Mouse (Mus musculus): ENCODE results near the gene Muc2.
"Not testable (repeated sequence)": the region's sequence is repeated elsewhere in the genome, so short reads cannot be mapped to it uniquely, and the experiment has no call there.

Gene Muc2

DNA sequence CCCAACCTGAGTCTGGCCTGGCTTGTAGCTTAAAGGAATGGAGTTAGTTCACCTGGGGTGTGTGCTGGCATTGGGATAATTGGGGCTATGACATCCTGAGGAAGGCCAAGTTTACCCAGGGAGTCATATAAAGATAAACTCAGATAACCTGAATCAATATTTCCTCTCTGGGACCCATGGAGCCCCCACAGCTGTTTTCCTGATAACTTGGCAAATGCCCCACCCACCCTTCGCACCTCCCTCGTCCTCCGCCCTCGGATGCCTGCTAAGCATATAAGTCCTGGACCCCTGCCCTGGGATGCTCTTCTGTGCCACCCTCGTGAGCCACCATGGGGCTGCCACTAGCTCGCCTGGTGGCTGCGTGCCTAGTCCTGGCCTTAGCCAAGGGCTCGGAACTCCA, at the start of gene Muc2:
Muc2 (plus strand) TSS at position 301 of the 400 bp plus-strand sequence.
- no peak for DNase-seq (ENCODE audit: low read depth)

DNA sequence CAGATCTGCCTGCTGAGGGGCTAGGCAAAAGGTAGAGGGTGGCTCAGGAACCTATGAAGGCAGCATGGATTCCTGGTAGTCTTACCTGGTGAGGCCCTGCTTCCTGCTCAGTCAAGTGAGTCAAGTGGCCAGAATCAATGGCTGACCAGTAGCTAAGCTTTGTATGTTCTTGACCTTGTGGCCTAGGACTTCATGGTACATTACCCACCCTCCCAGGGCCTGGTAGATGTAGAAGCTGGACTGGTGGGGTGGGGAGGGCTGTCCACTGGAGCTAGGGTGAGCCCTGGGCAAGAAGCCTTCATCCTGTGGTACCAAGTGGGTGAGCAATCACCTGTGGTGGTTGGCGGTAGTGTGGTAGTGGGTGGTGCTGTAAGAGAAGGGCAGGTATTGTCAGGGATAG, 47.8 kb upstream of the Muc2 start:
- DNase-seq (ENCODE audit: low read depth) = no peak

DNA sequence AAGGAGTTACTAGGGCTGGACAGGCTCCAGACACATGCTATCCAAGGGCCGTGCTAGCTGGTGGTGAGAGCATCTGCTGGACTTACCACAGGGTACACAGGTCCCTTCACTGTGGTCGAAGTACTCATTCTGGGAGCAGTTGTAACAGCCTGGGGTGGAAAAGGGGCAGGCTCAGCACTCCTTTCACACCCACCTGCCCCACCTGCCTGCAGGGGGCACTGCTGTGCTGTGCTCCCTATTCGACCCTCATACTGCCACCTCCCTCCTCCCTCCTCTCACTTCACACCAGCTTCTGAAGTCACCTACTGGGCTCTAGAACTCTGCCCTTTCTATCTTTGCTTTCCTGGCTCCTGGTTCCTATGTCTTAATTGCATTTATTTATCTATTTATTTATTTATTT, 47.0 kb upstream of the Muc2 start:
- peak; percentile 35 for DNase-seq (ENCODE audit: low read depth)

DNA sequence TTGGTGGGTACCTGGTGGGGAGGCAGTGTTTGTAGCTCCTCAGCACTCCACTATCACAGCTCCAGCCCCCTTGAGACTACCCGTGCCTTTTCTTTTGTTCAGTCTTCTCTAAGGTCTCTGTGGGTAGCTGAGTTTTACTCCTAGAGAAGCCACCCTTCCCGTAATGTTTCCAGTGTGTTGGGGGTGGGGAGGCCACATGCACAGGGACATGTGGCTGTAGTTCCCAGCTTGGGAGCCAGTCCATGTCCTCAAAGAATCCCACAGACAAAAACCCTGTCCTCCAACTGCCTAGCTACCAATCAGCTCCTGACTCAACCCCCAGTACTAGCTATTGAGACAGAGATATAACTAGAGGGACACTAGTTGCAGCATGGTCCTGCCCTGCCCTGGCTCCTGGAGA, 43.1 kb upstream of the Muc2 start:
- DNase-seq (ENCODE audit: low read depth) = no peak

DNA sequence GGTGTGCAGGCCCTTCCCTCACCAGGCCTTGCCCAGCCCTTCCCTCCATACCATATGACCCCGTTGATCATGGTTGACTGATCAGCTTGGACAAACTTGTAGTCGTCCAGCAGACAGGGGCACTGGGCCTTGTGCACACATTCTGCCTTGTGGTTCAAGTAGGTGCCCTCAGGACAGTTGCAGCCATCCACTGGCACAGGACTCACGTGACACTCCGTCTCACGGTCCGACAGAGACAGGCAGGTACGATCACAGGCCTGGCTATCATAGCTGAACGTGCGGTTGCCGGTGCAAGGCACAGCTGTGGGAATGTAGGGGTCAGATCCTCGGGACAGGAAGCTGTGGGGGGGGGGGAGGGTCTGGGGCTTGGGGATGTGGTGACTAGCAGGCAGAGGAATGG, 42.3 kb upstream of the Muc2 start:
- DNase-seq (ENCODE audit: low read depth) = no peak

DNA sequence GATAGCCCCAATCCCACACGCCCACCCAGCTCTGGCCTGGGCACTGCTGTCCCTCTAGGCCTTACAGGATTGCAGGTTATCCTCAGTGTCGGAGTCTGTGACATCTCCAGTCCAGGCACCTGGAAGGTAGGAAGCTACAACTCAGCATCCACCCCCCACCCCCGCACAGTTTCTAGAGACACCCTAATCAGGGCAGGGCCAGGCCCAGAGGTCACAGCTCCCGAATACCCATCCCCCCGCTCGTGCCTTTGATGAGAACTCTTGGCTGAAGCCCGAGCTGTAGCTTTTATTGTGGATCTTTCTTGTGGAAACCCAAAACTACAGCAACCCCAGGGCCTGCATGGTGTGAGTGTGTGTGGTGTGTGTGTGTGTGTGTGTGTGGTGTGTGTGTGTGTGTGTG, 37.9 kb upstream of the Muc2 start:
- no peak for DNase-seq (ENCODE audit: low read depth)

DNA sequence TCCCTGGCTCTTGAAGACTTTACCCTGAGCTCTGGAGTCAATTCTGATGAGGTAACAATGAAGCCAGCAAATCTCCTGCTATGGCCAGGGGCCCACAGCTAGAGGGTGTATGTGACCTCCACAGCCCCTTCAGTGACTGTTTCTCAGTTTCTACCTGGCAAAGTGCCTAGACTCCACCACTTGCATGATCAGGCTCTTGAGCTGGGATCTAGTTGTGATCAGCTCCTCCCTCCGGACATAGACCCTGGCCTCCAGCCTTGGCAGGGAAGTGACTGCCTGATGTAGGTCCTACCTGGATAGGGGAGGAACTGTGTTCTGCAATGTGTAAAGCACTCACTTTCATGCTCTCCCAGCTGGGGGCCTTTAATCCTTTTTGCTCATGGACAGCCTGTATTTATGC, 29.8 kb upstream of the Muc2 start:
- peak; percentile 8 for DNase-seq (ENCODE audit: low read depth)

DNA sequence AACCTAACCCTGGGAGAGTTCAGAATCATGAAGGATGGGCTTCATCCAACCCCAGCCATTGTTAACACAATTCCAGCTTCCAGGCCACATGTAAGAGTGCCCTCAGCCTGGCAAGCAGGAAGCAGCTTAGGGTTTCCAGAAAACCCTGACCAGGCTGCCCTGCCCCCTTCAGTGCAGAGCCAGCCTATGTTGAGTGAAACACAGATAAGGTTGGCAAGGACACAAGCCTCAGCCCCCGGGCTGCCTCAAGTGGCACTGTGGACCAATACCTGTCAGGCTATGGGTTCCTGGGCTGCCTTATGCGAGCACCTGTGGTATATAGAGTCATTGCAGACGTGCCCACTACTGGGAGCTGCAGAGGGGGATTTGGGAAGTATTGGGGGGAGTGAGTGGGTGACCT, 28.7 kb upstream of the Muc2 start:
- DNase-seq (ENCODE audit: low read depth) = no peak

DNA sequence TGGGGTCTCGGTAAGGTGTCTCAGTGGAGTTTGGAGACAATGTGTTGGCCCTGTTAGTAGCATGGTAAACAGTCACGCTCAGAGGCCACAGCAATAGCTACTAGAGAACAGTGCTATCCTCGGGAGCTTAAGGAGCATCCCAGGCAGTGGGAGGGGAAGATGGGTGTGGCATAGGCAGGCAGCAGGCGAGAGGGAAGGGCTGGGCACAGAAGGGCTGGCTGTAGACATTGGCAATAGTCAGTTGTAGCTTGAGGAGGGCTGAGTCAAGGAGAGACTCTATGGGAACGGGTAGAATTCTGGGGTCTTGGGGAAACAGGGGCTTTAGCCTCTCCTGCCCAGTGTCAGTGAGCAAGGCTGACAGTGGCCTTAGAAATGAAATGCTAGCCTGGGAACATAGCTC, 27.9 kb upstream of the Muc2 start:
- no peak for DNase-seq (ENCODE audit: low read depth)

DNA sequence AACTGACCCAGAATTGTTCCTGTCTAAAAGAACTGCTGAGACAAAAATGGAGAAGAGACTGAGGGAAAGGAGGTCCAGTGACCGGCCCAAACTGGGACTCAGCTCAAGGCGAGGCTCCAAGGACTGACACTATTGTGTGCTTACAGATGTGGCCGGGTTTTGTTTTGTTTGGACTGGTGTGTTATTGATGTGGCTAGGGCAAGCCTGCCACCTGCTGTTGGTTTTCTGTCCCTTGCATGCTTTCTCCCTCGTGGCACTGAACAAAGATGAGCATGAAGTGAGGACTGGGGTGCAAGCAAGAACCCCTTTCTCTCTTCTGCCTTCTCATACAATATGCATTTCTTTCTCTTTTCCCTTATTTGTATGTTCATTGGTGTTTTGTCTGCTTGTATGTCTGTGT, 23.9 kb upstream of the Muc2 start:
- DNase-seq (ENCODE audit: low read depth) = peak; percentile 79

DNA sequence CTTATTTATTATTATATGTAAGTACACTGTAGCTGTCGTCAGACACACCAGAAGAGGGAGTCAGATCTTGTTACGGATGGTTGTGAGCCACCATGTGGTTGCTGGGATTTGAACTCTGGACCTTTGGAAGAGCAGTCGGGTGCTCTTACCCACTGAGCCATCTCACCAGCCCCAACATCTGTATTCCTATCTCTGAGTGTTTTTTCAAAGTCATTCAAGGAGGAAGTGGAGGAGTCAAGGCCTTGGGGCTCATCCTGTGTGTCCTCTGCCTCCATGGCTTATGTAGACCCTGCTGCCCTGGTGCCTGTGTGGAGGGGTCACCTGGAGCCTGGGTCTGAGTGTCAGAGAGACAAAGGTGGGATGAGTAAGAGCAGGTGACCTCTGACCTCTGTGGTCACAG, 21.0 kb upstream of the Muc2 start:
- DNase-seq (ENCODE audit: low read depth) = not testable (repeated sequence)

DNA sequence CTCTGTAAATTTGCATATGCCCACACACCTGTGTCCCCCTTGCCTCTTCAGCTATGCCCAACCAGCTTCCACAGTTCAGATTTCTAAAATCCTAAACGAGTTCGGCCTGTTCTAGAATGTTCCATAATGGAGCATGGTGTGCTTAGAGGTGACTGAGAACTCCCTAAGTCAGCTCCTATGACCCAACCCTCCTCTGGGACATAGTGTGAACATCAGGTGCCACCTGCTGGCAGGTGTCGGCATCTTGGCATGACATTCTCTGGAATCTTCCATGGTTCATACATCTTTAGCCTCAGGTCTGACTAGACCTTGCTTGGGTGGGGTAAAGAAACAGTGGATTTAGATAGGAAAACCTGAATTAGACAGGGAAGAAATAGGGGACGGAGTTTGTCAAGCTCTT, 19.1 kb upstream of the Muc2 start:
- DNase-seq (ENCODE audit: low read depth) = peak; percentile 71

DNA sequence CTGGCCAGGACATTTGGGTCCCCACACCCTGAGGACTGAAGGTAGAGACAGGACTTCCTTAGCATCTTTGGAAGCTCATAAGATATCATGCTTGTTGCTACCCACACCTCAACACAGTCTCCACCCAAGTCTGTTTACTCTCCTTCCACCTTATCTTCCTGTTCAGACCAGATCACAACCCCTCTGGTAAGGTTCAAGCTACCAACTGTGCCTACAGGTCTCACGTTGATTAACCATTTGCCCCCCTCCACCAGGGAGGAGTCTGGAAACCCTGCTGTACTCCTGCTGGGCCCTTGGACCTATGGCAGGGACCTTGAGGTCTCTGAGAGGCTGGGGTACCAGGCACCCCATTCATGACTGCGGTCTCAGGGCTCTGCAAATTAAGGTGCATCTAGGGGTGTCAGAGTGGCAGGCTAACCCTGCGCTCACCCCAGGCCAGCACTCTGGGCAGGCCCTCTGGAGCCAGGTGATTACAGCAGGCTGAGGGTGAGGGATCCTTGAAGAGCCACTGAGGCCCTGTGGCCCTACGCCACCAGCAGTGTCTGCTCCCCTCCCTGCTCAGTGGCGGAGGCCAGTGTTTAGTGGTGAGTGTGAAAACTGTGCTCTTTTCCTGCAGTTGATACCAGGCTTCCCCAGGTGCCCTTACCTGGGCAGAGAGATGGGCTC, 18.4 kb upstream of the Muc2 start:
- no peak for DNase-seq (ENCODE audit: low read depth)

DNA sequence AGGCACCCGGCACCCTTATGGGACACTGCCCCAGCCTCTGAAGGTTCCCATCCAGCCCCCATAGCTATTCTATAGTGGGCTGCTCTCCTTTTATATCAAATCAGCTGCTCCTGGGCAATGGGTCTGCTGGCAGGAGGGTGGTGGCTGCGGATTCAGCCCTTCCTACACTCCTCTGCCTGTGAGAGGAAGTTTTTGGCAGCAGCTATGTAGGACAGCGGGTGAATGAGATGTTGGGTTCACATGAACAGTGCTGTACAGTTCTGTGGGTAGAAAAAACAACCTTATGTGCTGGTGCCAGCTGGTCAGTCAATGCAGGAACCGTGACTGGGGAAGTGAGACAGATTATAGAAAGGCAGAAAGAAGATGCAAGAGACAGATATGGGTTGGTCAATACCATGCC, 11.2 kb upstream of the Muc2 start:
- no peak for DNase-seq (ENCODE audit: low read depth)

DNA sequence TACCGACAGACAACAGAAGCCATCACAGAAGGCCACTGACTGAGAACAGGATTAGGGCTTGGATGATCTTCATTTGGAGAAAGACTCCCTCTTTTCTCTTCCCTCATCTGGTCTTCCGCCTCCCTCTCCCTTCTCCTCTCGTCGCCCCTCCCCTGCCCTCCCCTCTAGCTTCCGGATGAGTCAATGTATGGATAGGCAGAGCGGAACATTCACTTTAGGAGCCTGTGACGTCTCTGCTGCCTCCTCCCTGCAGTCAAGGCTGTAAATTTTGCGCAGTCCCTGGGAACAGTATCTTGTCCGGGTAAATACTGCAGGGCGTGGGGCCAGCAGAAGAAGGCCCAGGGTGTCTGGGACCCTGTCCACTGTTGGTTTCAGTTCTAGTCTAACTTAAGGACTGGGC, 2.8 kb upstream of the Muc2 start:
- DNase-seq (ENCODE audit: low read depth) = no peak

DNA sequence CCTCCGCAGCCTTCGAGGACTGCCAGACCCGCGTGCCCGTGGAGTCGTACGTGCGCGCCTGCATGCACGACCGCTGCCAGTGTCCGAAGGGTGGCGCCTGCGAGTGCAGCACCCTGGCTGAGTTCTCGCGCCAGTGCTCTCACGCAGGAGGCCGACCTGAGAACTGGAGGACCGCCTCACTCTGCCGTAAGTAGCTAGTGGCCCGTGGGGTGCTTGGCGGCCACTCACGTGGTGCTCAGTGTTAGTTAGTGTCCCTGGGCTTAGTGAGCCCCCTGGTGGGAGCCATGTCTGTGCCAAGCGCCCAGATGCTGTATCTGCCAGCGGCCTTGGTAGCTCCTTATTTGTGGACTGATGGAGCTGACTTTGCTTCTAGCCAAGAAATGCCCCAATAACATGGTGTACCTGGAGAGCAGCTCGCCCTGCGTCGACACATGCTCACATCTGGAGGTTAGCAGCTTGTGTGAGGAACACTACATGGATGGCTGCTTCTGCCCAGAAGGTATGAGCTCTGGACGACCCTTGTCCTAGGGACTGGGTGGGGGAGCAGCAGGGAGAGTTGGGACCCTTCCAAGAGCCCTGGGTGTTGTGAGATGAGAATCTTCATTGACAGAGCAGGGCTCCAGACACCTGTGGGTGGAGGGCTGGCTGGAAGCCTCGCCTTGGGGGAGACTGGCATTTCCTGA, 3.6 kb downstream of the Muc2 start:
- DNase-seq (ENCODE audit: low read depth) = no peak

DNA sequence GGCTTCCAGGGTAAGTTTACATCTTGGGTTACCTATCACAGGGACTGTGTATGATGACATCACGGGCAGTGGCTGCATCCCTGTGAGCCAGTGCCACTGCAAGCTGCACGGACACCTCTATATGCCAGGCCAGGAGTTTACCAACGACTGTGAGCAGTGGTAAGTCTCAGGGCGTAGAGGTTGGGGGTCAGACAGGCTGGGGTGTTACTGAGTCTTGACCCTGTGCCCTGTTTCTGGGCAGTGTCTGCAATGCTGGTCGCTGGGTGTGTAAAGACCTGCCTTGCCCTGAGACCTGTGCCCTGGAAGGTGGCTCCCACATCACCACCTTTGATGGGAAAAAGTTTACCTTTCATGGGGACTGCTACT, 4.1 kb downstream of the Muc2 start:
- no peak for DNase-seq (ENCODE audit: low read depth)

DNA sequence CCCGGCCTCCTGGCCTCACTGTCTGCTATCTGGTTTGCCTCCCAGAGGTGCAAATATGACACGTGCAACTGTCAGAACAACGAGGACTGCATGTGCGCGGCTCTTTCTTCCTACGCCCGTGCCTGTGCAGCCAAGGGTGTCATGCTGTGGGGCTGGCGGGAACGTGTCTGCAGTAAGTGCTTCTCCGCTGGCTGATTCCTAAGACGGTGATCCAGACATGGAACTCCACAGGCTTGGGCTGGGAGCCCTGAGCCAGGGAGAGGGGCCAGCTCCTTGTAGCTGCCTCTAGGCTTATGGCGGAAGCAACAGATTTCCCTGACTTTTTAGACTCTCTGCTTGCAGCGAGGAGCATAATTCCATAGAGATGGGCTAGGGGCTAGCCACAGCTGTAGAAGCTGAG, 6.4 kb downstream of the Muc2 start:
- no peak for DNase-seq (ENCODE audit: low read depth)

DNA sequence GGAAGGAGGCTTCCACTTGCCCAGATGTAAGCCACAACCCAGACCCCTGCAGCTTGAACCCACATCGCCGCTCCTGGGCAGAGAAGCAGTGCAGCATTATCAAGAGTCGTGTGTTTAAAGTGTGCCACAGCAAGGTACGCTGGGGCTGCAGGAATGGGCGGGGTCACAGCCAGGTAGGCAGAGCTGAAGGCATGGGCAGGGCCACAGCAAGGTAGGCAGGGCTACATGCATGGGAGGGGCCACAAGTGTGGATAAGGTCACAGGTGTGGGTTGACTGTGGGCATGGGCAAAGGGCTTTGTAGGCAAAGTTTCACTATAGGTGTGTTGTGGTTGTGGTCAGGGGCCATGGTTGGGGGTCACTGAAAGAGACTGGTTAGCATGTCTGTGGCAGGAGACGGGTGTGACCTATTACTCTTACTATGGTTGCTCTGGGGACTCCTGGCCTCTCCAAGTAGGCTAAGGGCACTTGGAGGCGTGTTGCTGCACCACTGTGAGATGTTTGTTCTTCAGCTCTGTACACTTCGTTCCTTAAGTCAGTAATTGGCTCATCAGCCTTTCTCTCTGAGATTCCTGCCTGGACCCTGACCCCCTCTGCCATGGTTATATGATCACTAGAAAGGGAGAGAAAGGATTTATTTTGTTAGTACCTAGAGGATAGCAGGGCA, 9.5 kb downstream of the Muc2 start:
- DNase-seq (ENCODE audit: low read depth) = no peak

DNA sequence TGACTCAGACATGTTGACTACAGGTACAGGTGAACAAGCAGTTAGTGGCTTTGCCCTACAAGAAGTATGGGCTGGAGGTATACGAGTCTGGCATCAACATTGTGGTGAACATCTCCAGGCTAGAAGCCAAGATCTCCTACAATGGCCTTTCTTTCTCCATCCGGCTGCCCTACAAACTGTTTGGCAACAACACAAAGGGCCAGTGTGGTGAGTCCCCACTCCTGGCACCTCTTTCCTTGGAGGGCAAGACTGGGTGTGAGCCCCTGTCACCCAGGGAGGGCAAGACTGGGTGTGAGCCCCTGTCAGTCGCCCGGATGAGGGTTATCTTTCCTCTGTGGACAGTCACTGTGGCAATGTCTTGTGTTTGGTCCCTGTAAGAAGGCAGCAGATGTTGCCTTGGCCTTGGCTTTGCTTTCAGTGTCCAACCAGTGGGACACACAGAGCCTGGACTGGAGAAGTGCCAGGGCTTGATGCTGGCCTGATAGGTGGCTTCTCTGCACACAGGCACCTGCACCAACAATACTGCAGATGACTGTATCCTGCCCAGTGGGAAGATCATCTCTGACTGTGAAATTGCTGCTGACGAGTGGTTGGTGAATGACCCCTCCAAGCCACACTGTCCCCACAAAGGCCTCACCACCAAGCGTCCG, 57.4 kb downstream of the Muc2 start:
- no peak for DNase-seq (ENCODE audit: low read depth)

DNA sequence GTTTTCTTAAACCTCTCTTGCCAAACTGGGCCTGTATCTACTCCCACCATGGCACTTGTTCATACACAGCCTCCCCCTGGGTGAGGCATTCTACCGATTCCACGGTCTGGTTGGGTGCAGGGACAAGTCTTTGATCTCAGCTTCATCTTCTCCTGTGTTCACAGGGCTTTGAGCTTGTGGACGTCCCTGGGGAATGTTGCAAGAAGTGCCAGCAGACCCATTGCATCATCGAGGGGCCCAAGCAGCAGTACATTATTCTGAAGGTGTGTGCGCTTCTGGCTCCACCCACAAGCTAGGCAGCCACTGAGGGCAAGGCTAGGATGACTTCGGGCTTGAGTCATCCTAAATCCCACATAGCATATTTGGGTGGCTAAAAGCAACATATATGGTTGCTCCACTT, 62.4 kb downstream of the Muc2 start:
- DNase-seq (ENCODE audit: low read depth) = peak; percentile 50

DNA sequence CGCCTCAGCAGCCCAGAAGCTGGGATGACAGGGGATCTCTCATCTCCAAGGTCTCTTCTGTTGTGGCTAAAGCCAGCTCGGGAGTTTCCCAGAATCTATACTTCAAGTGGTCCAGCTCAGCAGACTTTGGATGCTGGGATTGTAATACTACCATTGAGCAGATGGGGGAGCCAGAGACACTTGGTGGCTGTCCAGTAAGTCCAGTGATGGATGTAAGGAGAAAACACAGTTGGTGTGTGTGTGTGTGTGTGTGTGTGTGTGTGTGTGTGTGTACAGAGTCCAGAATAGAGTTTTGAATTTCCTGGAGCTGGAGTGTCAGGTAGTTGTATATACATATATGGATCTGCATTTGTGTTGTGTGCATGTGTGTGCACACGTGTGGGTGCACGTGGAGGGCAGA, 65.7 kb downstream of the Muc2 start:
- peak; percentile 84 for DNase-seq (ENCODE audit: low read depth)

DNA sequence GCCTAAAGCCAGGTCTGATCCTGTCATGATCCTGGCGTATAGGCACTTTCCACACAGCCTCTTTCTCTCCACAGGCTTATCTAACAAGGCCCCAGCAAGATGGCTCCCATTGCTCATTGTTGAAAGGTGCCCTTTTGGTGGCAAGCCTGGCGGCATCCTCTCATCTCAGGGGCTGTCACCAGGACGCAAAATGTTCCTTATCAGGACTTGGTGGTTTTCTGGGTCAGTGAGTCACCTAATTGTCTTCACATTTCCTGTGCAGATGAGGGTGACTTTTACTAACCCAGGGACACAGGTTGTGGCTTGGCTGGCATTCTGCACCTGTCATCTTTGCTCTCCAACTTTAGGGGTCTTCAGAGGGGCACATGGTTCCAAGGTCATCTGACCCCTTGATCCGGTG, 68.2 kb downstream of the Muc2 start:
- peak; percentile 93 for DNase-seq (ENCODE audit: low read depth)
